In genomic region chr6:38960791-38961426, GRCm38 (mm10) we compare ENCODE assay signal across 7 mouse cellular contexts.
DNase-seq lines count a peak whose midpoint lies in the region; ATAC-seq lines count a peak whose summit lies in the region.

No protein-coding gene starts in this region.

- H3K9me3 ChIP-seq in lung, embryonic 15.5 days: no peaks in the 10 kb centered on the region
- no peaks in the 10 kb centered on the region for H3K9me3 ChIP-seq in stomach, embryonic 16.5 days (replicated peaks; ENCODE audit: control insufficient read depth, low read length)

- no peaks in the 10 kb centered on the region for H3K36me3 ChIP-seq in lung, embryonic 15.5 days
- H3K36me3 ChIP-seq in stomach, embryonic 16.5 days (ENCODE audit: control insufficient read depth, insufficient read depth, low read length): no peaks in the 10 kb centered on the region

- 53% methylated on average over 12 of the region's 12 CpGs for WGBS in lung, embryonic 15.5 days
- 57% methylated on average over 12 of the region's 12 CpGs for WGBS in stomach, embryonic 16.5 days

- H3K4me1 ChIP-seq in lung, embryonic 15.5 days: no peaks in the 10 kb centered on the region
- H3K4me1 ChIP-seq in stomach, embryonic 16.5 days (ENCODE audit: control insufficient read depth, insufficient read depth, low read length): peaks cover 7% of the 10 kb centered on the region; the same call in 1 of the 2 replicates

- DNase-seq in lung, postnatal 4 days: no peak
- DNase-seq in adrenal gland, postnatal 25 days: peak; percentile 69
- peak; percentile 35 for DNase-seq in heart, adult 8-10 months (ENCODE audit: low spot score)
- DNase-seq in left cerebral cortex, postnatal 25 days (ENCODE audit: low spot score in 2 of 2): peak; percentile 30 to 76

- H3K4me3 ChIP-seq in lung, embryonic 15.5 days: no peak overlapping the region
- no peak overlapping the region for H3K4me3 ChIP-seq in stomach, embryonic 16.5 days (replicated peaks; ENCODE audit: low read length)

- intact Hi-C loops in left cerebral cortex, postnatal 25 days (cut with DNase I): no loop called here

- peak; percentile 39; the same call in 1 of the 2 replicates for ATAC-seq in lung, embryonic 15.5 days (ENCODE audit: borderline replicate concordance, extremely low read depth, low FRiP score, low TSS enrichment)
- peak; percentile 37; the same call in 1 of the 2 replicates for ATAC-seq in stomach, embryonic 16.5 days (ENCODE audit: insufficient read depth, low FRiP score)
- no peak for ATAC-seq in megakaryocyte progenitor cell, adult 5-6 weeks (replicated peaks; ENCODE audit: poor library complexity)

- no peak overlapping the region for H3K9ac ChIP-seq in lung, embryonic 15.5 days
- H3K9ac ChIP-seq in stomach, embryonic 16.5 days (ENCODE audit: low read length): 0 out of 2 replicates have a peak overlapping the region, but pooled peaks have one; percentile 5

- H3K27ac ChIP-seq in lung, embryonic 15.5 days: no peak overlapping the region
- H3K27ac ChIP-seq in stomach, embryonic 16.5 days (ENCODE audit: low read length): no peak overlapping the region

- H3K27me3 ChIP-seq in lung, embryonic 15.5 days: no peaks in the 10 kb centered on the region
- no peaks in the 10 kb centered on the region for H3K27me3 ChIP-seq in stomach, embryonic 16.5 days (ENCODE audit: control insufficient read depth, insufficient read depth, low read length)

- no peak overlapping the region for H3K4me2 ChIP-seq in lung, embryonic 15.5 days
- H3K4me2 ChIP-seq in stomach, embryonic 16.5 days (ENCODE audit: low read depth, low read length): no peak overlapping the region

Comparison
In these comparisons a context has a peak if more than half of its experiments do, and no peak if none do; other contexts are left out.
1. DNase-seq: peak in adrenal gland, postnatal 25 days (single experiment), heart, adult 8-10 months (single experiment) and left cerebral cortex, postnatal 25 days (2 of 2); none in lung, postnatal 4 days (0 of 2).